Mouse (Mus musculus): ENCODE data around the gene Tenm4. TPM values are rescaled to one million over a fixed set of nuclear protein-coding genes. Genes with fewer than 3 reads are reported as not detected.

Gene Tenm4
- polyA plus RNA-seq, 1 experiment from 2014 or later: 0.68 TPM

- H3K4me3 ChIP-seq (ENCODE audit: low read depth, low read length): no peak overlapping the region
- H3K9me3 ChIP-seq (ENCODE audit: low read length): no peaks in the 10 kb centered on the region
- TF ChIP-seq CTCF (IDR thresholded peaks at IDR 0.05; ENCODE audit: low read depth) (no peak), EP300 (IDR thresholded peaks at IDR 0.05; ENCODE audit: low read depth) (no peak)
- ATAC-seq (no peak), DNase-seq (no peak)
- no peak overlapping the region for H3K9ac ChIP-seq (replicated peaks)
- 66% methylated on average over 4 of the region's 4 CpGs for WGBS (ENCODE audit: insufficient replicate concordance)
- no peak overlapping the region for H3K27ac ChIP-seq (ENCODE audit: low read depth)
- H3K4me2 ChIP-seq (ENCODE audit: low read depth, low read length): no peak overlapping the region
- H3K27me3 ChIP-seq (ENCODE audit: insufficient read depth, low read length): no peaks in the 10 kb centered on the region
- no peaks in the 10 kb centered on the region for H3K36me3 ChIP-seq (replicated peaks; ENCODE audit: insufficient read depth, low read length)
- H3K4me1 ChIP-seq (ENCODE audit: insufficient read depth): no peaks in the 10 kb centered on the region
These were observed 395.2 kb downstream of the Tenm4 start for GRCm38 (mm10) chr7:96566260-96566659.

GRCm38 (mm10) chr7:96568034-96568433 is 397.0 kb downstream of the Tenm4 start:
- no peak overlapping the region for H3K4me2 ChIP-seq (ENCODE audit: low read depth, low read length)
- DNase-seq: no peak
- H3K4me1 ChIP-seq (ENCODE audit: insufficient read depth): no peaks in the 10 kb centered on the region
- no peaks in the 10 kb centered on the region for H3K27me3 ChIP-seq (ENCODE audit: insufficient read depth, low read length)
- no peak overlapping the region for H3K9ac ChIP-seq (replicated peaks)
- WGBS (ENCODE audit: insufficient replicate concordance): 66% methylated on average over 3 of the region's 3 CpGs
- TF ChIP-seq EP300 (IDR thresholded peaks at IDR 0.05; ENCODE audit: low read depth) (no peak), CTCF (IDR thresholded peaks at IDR 0.05; ENCODE audit: low read depth) (no peak)
- no peak overlapping the region for H3K4me3 ChIP-seq (ENCODE audit: low read depth, low read length)
- no peaks in the 10 kb centered on the region for H3K9me3 ChIP-seq (ENCODE audit: low read length)
- no peak for ATAC-seq
- H3K27ac ChIP-seq (ENCODE audit: low read depth): no peak overlapping the region
- no peaks in the 10 kb centered on the region for H3K36me3 ChIP-seq (replicated peaks; ENCODE audit: insufficient read depth, low read length)

- H3K4me2 ChIP-seq (ENCODE audit: low read depth, low read length): no peak overlapping the region
- no peaks in the 10 kb centered on the region for H3K27me3 ChIP-seq (ENCODE audit: insufficient read depth, low read length)
- no peaks in the 10 kb centered on the region for H3K9me3 ChIP-seq (ENCODE audit: low read length)
- H3K36me3 ChIP-seq (replicated peaks; ENCODE audit: insufficient read depth, low read length): no peaks in the 10 kb centered on the region
- ATAC-seq: no peak
- H3K4me3 ChIP-seq (ENCODE audit: low read depth, low read length): no peak overlapping the region
- H3K4me1 ChIP-seq (ENCODE audit: insufficient read depth): no peaks in the 10 kb centered on the region
- TF ChIP-seq CTCF (IDR thresholded peaks at IDR 0.05; ENCODE audit: low read depth): no peak
- TF ChIP-seq EP300 (IDR thresholded peaks at IDR 0.05; ENCODE audit: low read depth): no peak
- H3K9ac ChIP-seq (replicated peaks): no peak overlapping the region
- DNase-seq: no peak
- H3K27ac ChIP-seq (ENCODE audit: low read depth): no peak overlapping the region
These were observed 399.9 kb downstream of the Tenm4 start for GRCm38 (mm10) chr7:96570965-96571364.

- Histone ChIP-seq H3K27ac (ENCODE audit: low read depth) (no peak overlapping the region), H3K4me3 (ENCODE audit: low read depth, low read length) (no peak overlapping the region), H3K9ac (replicated peaks) (no peak overlapping the region), H3K4me2 (ENCODE audit: low read depth, low read length) (no peak overlapping the region), H3K27me3 (ENCODE audit: insufficient read depth, low read length) (no peaks in the 10 kb centered on the region), H3K4me1 (ENCODE audit: insufficient read depth) (no peaks in the 10 kb centered on the region), H3K9me3 (ENCODE audit: low read length) (no peaks in the 10 kb centered on the region), H3K36me3 (replicated peaks; ENCODE audit: insufficient read depth, low read length) (no peaks in the 10 kb centered on the region)
- no peak for DNase-seq
- 81% methylated on average over 7 of the region's 7 CpGs for WGBS (ENCODE audit: insufficient replicate concordance)
- TF ChIP-seq EP300 (IDR thresholded peaks at IDR 0.05; ENCODE audit: low read depth) (no peak), CTCF (IDR thresholded peaks at IDR 0.05; ENCODE audit: low read depth) (no peak)
- ATAC-seq: no peak
These were observed 401.9 kb downstream of the Tenm4 start for GRCm38 (mm10) chr7:96572995-96573394.

- no peaks in the 10 kb centered on the region for H3K4me1 ChIP-seq (ENCODE audit: insufficient read depth)
- TF ChIP-seq CTCF (IDR thresholded peaks at IDR 0.05; ENCODE audit: low read depth) (no peak), EP300 (IDR thresholded peaks at IDR 0.05; ENCODE audit: low read depth) (no peak)
- H3K27ac ChIP-seq (ENCODE audit: low read depth): no peak overlapping the region
- H3K4me3 ChIP-seq (ENCODE audit: low read depth, low read length): no peak overlapping the region
- no peak for DNase-seq
- no peak overlapping the region for H3K9ac ChIP-seq (replicated peaks)
- no peaks in the 10 kb centered on the region for H3K27me3 ChIP-seq (ENCODE audit: insufficient read depth, low read length)
- WGBS (ENCODE audit: insufficient replicate concordance): 68% methylated on average over 7 of the region's 7 CpGs
- no peak overlapping the region for H3K4me2 ChIP-seq (ENCODE audit: low read depth, low read length)
- ATAC-seq: no peak
- no peaks in the 10 kb centered on the region for H3K36me3 ChIP-seq (replicated peaks; ENCODE audit: insufficient read depth, low read length)
- no peaks in the 10 kb centered on the region for H3K9me3 ChIP-seq (ENCODE audit: low read length)
These were observed 404.2 kb downstream of the Tenm4 start for GRCm38 (mm10) chr7:96575202-96575650.

- H3K27ac ChIP-seq (ENCODE audit: low read depth): no peak overlapping the region
- TF ChIP-seq EP300 (IDR thresholded peaks at IDR 0.05; ENCODE audit: low read depth) (no peak), CTCF (IDR thresholded peaks at IDR 0.05; ENCODE audit: low read depth) (no peak)
- H3K9ac ChIP-seq (replicated peaks): no peak overlapping the region
- no peaks in the 10 kb centered on the region for H3K27me3 ChIP-seq (ENCODE audit: insufficient read depth, low read length)
- no peak overlapping the region for H3K4me3 ChIP-seq (ENCODE audit: low read depth, low read length)
- DNase-seq: no peak
- no peaks in the 10 kb centered on the region for H3K36me3 ChIP-seq (replicated peaks; ENCODE audit: insufficient read depth, low read length)
- no peaks in the 10 kb centered on the region for H3K9me3 ChIP-seq (ENCODE audit: low read length)
- no peaks in the 10 kb centered on the region for H3K4me1 ChIP-seq (ENCODE audit: insufficient read depth)
- WGBS (ENCODE audit: insufficient replicate concordance): 58% methylated on average over 6 of the region's 6 CpGs
- H3K4me2 ChIP-seq (ENCODE audit: low read depth, low read length): no peak overlapping the region
- no peak for ATAC-seq
These were observed 411.7 kb downstream of the Tenm4 start for GRCm38 (mm10) chr7:96582752-96583151.

- H3K27me3 ChIP-seq (ENCODE audit: insufficient read depth, low read length): no peaks in the 10 kb centered on the region
- ATAC-seq (no peak), DNase-seq (no peak)
- TF ChIP-seq CTCF (IDR thresholded peaks at IDR 0.05; ENCODE audit: low read depth) (no peak), EP300 (IDR thresholded peaks at IDR 0.05; ENCODE audit: low read depth) (no peak)
- H3K9me3 ChIP-seq (ENCODE audit: low read length): no peaks in the 10 kb centered on the region
- no peak overlapping the region for H3K9ac ChIP-seq (replicated peaks)
- no peak overlapping the region for H3K4me3 ChIP-seq (ENCODE audit: low read depth, low read length)
- H3K4me2 ChIP-seq (ENCODE audit: low read depth, low read length): no peak overlapping the region
- H3K27ac ChIP-seq (ENCODE audit: low read depth): no peak overlapping the region
- no peaks in the 10 kb centered on the region for H3K36me3 ChIP-seq (replicated peaks; ENCODE audit: insufficient read depth, low read length)
- no peaks in the 10 kb centered on the region for H3K4me1 ChIP-seq (ENCODE audit: insufficient read depth)
These were observed 416.4 kb downstream of the Tenm4 start for GRCm38 (mm10) chr7:96587403-96587802.

Measured in liver, postnatal 0 days (tissue).